Mouse (Mus musculus) liver, postnatal 0 days (tissue): Measurements from ENCODE around the gene 4932438H23Rik. TPM values are rescaled to one million over a fixed set of nuclear protein-coding genes. Genes with fewer than 3 reads are reported as not detected.

Source experiments
- ATAC-seq: fragments of 200-750 bp; cut with Nextera tagmentation; 2 replicates; pipeline ENCODE4 v1.8.0; 2017; ENCODE audit warnings: mild to moderate bottlenecking, moderate library complexity
- DNase-seq: peaks from one replicate; pipeline ENCODE4 v3.0.0-alpha.2; 2016
- H3K27ac ChIP-seq: fragments of 300-500 bp; sonication (generic); 2 replicates; pipeline ENCODE4 v1.5.1; 2014; ENCODE audit warnings: antibody characterized with exemption, moderate library complexity, mild to moderate bottlenecking, low read depth
- H3K27me3 ChIP-seq: fragments of 300-500 bp; sonication (generic); 2 replicates; pipeline ENCODE4 v1.6.1; 2014; ENCODE audit warnings: low read length, control low read depth, mixed read lengths; ENCODE audit not compliant: insufficient read depth
- H3K36me3 ChIP-seq: fragments of 300-500 bp; sonication (generic); replicated peaks from 2 replicates; pipeline ENCODE4 v1.6.1; 2014; ENCODE audit warnings: mild to moderate bottlenecking, control low read depth, low read length, moderate library complexity, mixed read lengths; ENCODE audit not compliant: insufficient read depth
- H3K4me1 ChIP-seq: fragments of 300-500 bp; sonication (generic); 2 replicates; pipeline ENCODE4 v1.6.1; 2014; ENCODE audit warnings: antibody characterized with exemption, mild to moderate bottlenecking, control low read depth; ENCODE audit not compliant: insufficient read depth
- H3K4me2 ChIP-seq: fragments of 300-500 bp; sonication (generic); 2 replicates; pipeline ENCODE4 v1.6.1; 2014; ENCODE audit warnings: low read depth, mild to moderate bottlenecking, low read length, moderate library complexity, mixed read lengths
- H3K4me3 ChIP-seq: fragments of 300-500 bp; sonication (generic); 2 replicates; pipeline ENCODE4 v1.5.1; 2014; ENCODE audit warnings: low read depth, low read length
- H3K9ac ChIP-seq: fragments of 300-500 bp; sonication (generic); replicated peaks from 2 replicates; pipeline ENCODE4 v1.6.1; 2014; ENCODE audit warnings: mild to moderate bottlenecking, moderate library complexity
- H3K9me3 ChIP-seq: fragments of 300-500 bp; sonication (generic); 2 replicates; pipeline ENCODE4 v1.6.1; 2016; ENCODE audit warnings: mild to moderate bottlenecking, control low read depth, low read length, mixed read lengths
- CTCF ChIP-seq: sonication (generic); IDR thresholded peaks from 2 replicates; pipeline ENCODE4 v1.5.1; 2016; ENCODE audit warnings: antibody characterized with exemption, low read depth
- EP300 ChIP-seq: IDR thresholded peaks from 2 replicates; pipeline ENCODE4 v1.6.1; 2016; ENCODE audit warnings: antibody characterized with exemption, low read depth, mild to moderate bottlenecking
- WGBS: fragments of 180-500 bp; shearing (Covaris S2); extraction: QIAGEN DNeasy Blood & Tissue Kit; methylation state at CpG from one replicate; pipeline ENCODE4 v1.1.7; 2014; ENCODE audit not compliant: insufficient replicate concordance; 5-methylcytosine and 5-hydroxymethylcytosine counted together
- polyA plus RNA-seq: library from polyadenylated mRNA; unstranded; fragments of >200 nt; fragmentation: Nextera tagmentation; extraction: Ambion mirVana; gene quantifications from 2 replicates; pipeline ENCODE4 v1.2.1, GENCODE M21; 2015

4932438H23Rik gene
- polyA plus RNA-seq, 1 experiment from 2014 or later: not detected

GRCm38 (mm10) chr16:91011021-91011683 is 83.8 kb downstream of the 4932438H23Rik start, which contains the start of gene Synj1:
Gene Synj1 (minus strand): TSS chr16:91011308.
- peak within 1 kb of the TSS; percentile 98 for H3K9ac ChIP-seq
- DNase-seq (peak; percentile 94), ATAC-seq (peak; percentile 95)
- peaks cover 15% of the 10 kb centered on the region for H3K4me1 ChIP-seq
- H3K27me3 ChIP-seq: no peaks in the 10 kb centered on the region
- 0% methylated on average over 53 of the region's 66 CpGs for WGBS
- TF ChIP-seq EP300 (no peak), CTCF (0 out of 2 replicates have a peak, but pooled peaks have one; percentile 18)
- H3K4me3 ChIP-seq: peak within 1 kb of the TSS; percentile 99
- H3K9me3 ChIP-seq: no peaks in the 10 kb centered on the region
- peak within 1 kb of the TSS; percentile 97 for H3K27ac ChIP-seq
- H3K36me3 ChIP-seq: peaks cover 20% of the 10 kb centered on the region
- H3K4me2 ChIP-seq: peak within 1 kb of the TSS; percentile 99

- H3K27me3 ChIP-seq: no peaks in the 10 kb centered on the region
- H3K9me3 ChIP-seq: no peaks in the 10 kb centered on the region
- peak overlapping the region; percentile 97 for H3K27ac ChIP-seq
- H3K4me3 ChIP-seq: peak overlapping the region; percentile 99
- under 1% methylated on average over 41 of the region's 42 CpGs for WGBS
- peaks cover 17% of the 10 kb centered on the region for H3K36me3 ChIP-seq
- TF ChIP-seq CTCF: no peak
- TF ChIP-seq EP300: no peak
- DNase-seq (no peak), ATAC-seq (peak; percentile 52)
- peak overlapping the region; percentile 99 for H3K4me2 ChIP-seq
- peaks cover 15% of the 10 kb centered on the region for H3K4me1 ChIP-seq
- H3K9ac ChIP-seq: peak overlapping the region; percentile 98
Observed at GRCm38 (mm10) chr16:91010581-91011020, 84.3 kb downstream of the 4932438H23Rik start.

- no peak for ATAC-seq
- H3K36me3 ChIP-seq: peaks cover 12% of the 10 kb centered on the region
- WGBS: 1% methylated on average over 19 of the region's 19 CpGs
- H3K4me1 ChIP-seq: peaks cover 15% of the 10 kb centered on the region
- peak overlapping the region; percentile 97 for H3K27ac ChIP-seq
- H3K9ac ChIP-seq: peak overlapping the region; percentile 98
- H3K27me3 ChIP-seq: no peaks in the 10 kb centered on the region
- H3K4me3 ChIP-seq: peak overlapping the region; percentile 99
- DNase-seq: no peak
- peak overlapping the region; percentile 99 for H3K4me2 ChIP-seq
- H3K9me3 ChIP-seq: no peaks in the 10 kb centered on the region
- no peak for TF ChIP-seq EP300
- no peak for TF ChIP-seq CTCF
Observed at GRCm38 (mm10) chr16:91009942-91010529, 84.9 kb downstream of the 4932438H23Rik start.

GRCm38 (mm10) chr16:91004915-91005538 is 89.9 kb downstream of the 4932438H23Rik start:
- TF ChIP-seq CTCF: no peak
- Histone ChIP-seq H3K9me3 (no peaks in the 10 kb centered on the region), H3K4me2 (no peak overlapping the region), H3K4me1 (peaks cover 13% of the 10 kb centered on the region), H3K9ac (no peak overlapping the region), H3K27ac (no peak overlapping the region), H3K4me3 (no peak overlapping the region), H3K27me3 (no peaks in the 10 kb centered on the region), H3K36me3 (peaks cover 7% of the 10 kb centered on the region; the same call in 1 of the 2 replicates)
- ATAC-seq (no peak), DNase-seq (no peak)
- WGBS: 77% methylated on average over 4 of the region's 4 CpGs

Other genes starting within 250 kb of the 4932438H23Rik start
- 16.1 and 16.8 TPM in 2 replicates for gene Cfap298, start 160.0 kb downstream of the 4932438H23Rik start, polyA plus RNA-seq
- gene Synj1, start 83.8 kb downstream of the 4932438H23Rik start, polyA plus RNA-seq: 8.2 and 8.6 TPM in 2 replicates
- gene Paxbp1, start 50.6 kb downstream of the 4932438H23Rik start, polyA plus RNA-seq: 10.3 and 10.9 TPM in 2 replicates
- not detected in 2 replicates for gene Olig2, start 130.3 kb upstream of the 4932438H23Rik start, polyA plus RNA-seq
- gene Olig1, start 174.7 kb upstream of the 4932438H23Rik start, polyA plus RNA-seq: 0.28 and 0.33 TPM in 2 replicates